Mouse (Mus musculus): ENCODE measurements at regions not wholly inside any gene's neighbourhood (a gene's known extent, or its start where the extent isn't known, plus 50 kb on each side); places are given as distances from the start of the nearest gene placed in this dataset.

DNA sequence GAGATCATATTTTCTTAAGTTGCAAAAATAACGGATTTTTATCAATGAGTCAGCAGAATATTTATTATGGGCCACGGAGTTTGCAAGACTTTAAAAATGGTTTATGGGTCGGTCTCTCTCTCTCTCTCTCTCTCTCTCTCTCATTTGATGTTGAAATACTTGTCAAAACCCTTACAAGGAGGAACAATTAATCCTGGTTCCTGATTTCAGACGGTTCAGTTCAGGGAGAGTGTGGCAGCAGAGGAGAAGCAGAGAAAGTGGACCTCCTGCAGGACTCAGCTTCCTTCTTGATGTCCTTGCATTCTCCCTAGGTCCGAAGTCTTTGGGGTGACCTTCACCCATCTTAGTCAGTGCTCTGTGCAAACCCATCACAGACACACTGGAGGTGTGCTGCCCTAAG is 57.4 kb upstream of the Nr5a2 start:
- TF ChIP-seq GATA1 (IDR thresholded peaks at IDR 0.05; ENCODE audit: borderline replicate concordance, low read length) (no peak), FLI1 (IDR thresholded peaks at IDR 0.05; ENCODE audit: low read length) (no peak)
